Mouse (Mus musculus) forebrain, embryonic 11.5 days (tissue): ENCODE data around the gene Srpx. TPM values are rescaled to one million over a fixed set of nuclear protein-coding genes. Genes with fewer than 3 reads are reported as not detected.

ENCODE experiments used
- ATAC-seq: fragments of 200-750 bp; cut with Nextera tagmentation; replicated peaks from 2 replicates; pipeline ENCODE4 v1.8.0; 2017; ENCODE audit warnings: moderate TSS enrichment; ENCODE audit not compliant: low FRiP score
- DNase-seq: peaks from one replicate; pipeline ENCODE4 v3.0.0-alpha.2; 2017; ENCODE audit warnings: low spot score
- H3K27ac ChIP-seq: fragments of 300-500 bp; sonication (generic); 2 replicates; pipeline ENCODE4 v1.5.1; 2014; ENCODE audit warnings: low read depth, low read length
- H3K27me3 ChIP-seq: fragments of 300-500 bp; sonication (generic); 2 replicates; pipeline ENCODE4 v1.6.1; 2014; ENCODE audit warnings: mild to moderate bottlenecking, low read length, mixed read lengths; ENCODE audit not compliant: control insufficient read depth, insufficient read depth
- H3K36me3 ChIP-seq: fragments of 300-500 bp; sonication (generic); 2 replicates; pipeline ENCODE4 v1.6.1; 2014; ENCODE audit warnings: mild to moderate bottlenecking, low read length, moderate library complexity, mixed read lengths; ENCODE audit not compliant: control insufficient read depth, insufficient read depth
- H3K4me1 ChIP-seq: fragments of 300-500 bp; sonication (generic); replicated peaks from 2 replicates; pipeline ENCODE4 v1.6.1; 2014; ENCODE audit warnings: low read length, mixed read lengths; ENCODE audit not compliant: control insufficient read depth, insufficient read depth
- H3K4me2 ChIP-seq: fragments of 300-500 bp; sonication (generic); 2 replicates; pipeline ENCODE4 v1.6.1; 2014; ENCODE audit warnings: low read depth, mild to moderate bottlenecking, low read length, moderate library complexity, mixed read lengths; ENCODE audit not compliant: severe bottlenecking
- H3K4me3 ChIP-seq: fragments of 300-500 bp; sonication (generic); 2 replicates; pipeline ENCODE4 v1.5.1; 2014; ENCODE audit warnings: low read depth, low read length
- H3K9ac ChIP-seq: fragments of 300-500 bp; sonication (generic); 2 replicates; pipeline ENCODE4 v1.6.1; 2014; ENCODE audit warnings: low read length
- H3K9me3 ChIP-seq: fragments of 300-500 bp; sonication (generic); 2 replicates; pipeline ENCODE4 v1.6.1; 2016; ENCODE audit warnings: low read length, mixed read lengths; ENCODE audit not compliant: control insufficient read depth
- WGBS: fragments of 180-500 bp; shearing (Covaris S2); extraction: QIAGEN DNeasy Blood & Tissue Kit; methylation state at CpG from one replicate; pipeline ENCODE4 v1.1.7; 2014; 5-methylcytosine and 5-hydroxymethylcytosine counted together
- polyA plus RNA-seq: library from polyadenylated mRNA; unstranded; fragments of >200 nt; fragmentation: Nextera tagmentation; extraction: Ambion mirVana; gene quantifications from 2 replicates; pipeline ENCODE4 v1.2.1, GENCODE M21; 2014

Gene Srpx
- polyA plus RNA-seq, 1 experiment from 2014 or later, result 5.9 TPM

DNA sequence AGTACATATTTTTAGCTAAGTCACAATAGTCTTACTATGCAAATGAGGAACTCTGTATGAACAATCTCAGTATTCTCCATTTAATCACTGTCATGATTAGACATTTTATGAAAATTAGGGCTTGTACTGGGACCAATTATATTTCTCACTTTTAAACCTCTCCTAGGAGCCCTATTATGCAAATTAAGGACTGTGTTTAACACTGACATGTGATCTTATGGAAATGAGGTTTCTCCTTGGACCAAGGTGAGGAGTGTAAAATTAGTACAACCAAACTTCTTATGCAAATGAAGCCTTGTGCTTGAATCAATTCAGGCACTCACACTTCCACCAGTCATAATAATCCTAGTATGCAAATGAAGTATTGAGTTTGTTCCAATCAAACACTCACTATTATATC lies 107.3 kb downstream of the Srpx start:
- Histone ChIP-seq H3K36me3 (no peaks in the 10 kb centered on the region), H3K4me3 (no peak overlapping the region), H3K9me3 (no peaks in the 10 kb centered on the region), H3K9ac (no peak overlapping the region), H3K4me1 (no peaks in the 10 kb centered on the region), H3K4me2 (no peak overlapping the region), H3K27me3 (no peaks in the 10 kb centered on the region), H3K27ac (no peak overlapping the region)
- DNase-seq (no peak), ATAC-seq (peak; percentile 39; the same call in 1 of the 2 replicates)

DNA sequence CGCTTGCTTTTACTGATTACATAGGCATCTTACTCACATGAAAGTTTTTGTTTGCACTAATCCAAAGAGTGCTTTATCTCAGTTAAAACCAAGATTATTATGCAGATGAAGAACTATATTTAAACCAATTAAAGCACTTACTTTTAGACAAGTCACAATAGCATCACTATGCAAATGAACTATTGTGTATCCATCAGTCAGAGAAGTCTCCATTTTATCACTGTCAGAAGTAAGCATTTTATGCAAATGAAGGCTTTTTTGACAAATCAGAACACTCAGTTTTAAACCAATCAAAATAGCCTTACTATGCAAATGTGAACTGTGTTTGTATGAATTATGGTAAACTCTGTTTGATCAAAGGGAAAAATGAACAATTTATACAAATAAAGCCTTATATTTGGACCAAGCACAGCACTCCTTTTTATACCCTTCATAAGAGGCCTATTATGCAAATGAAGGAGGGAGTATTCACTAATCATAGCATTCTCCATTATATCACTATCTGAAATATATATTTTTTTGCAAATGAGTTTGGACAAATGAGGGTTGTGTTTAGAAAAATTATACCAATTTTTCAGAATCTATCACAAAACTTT lies 109.7 kb downstream of the Srpx start:
- no peak overlapping the region for H3K27ac ChIP-seq
- no peaks in the 10 kb centered on the region for H3K27me3 ChIP-seq
- H3K9ac ChIP-seq, result no peak overlapping the region
- ATAC-seq, result no peak
- no peak overlapping the region for H3K4me3 ChIP-seq
- H3K36me3 ChIP-seq, result no peaks in the 10 kb centered on the region
- H3K4me2 ChIP-seq, result no peak overlapping the region
- H3K9me3 ChIP-seq, result no peaks in the 10 kb centered on the region
- WGBS, result 94% methylated on average over 1 of the region's 1 CpGs
- no peaks in the 10 kb centered on the region for H3K4me1 ChIP-seq
- DNase-seq, result no peak

DNA sequence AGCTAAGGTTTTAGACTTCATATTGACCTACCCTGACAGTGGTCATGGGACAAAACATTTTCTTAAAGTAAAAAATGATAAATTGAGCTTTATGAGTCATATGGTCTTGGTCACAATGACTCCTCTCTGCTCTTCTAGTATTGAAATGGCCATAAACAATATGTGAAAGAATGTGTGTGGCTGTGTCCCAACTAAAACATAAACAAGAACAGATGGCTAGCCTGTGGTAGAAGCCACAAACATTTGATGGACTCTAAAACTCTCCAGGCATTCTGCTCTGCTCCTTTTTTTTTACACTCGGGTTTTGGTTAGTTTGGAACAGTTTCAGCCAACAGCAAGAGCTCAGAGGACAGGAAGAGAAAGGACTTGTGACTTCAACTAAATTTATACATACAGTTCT lies 111.6 kb downstream of the Srpx start:
- no peaks in the 10 kb centered on the region for H3K9me3 ChIP-seq
- no peak overlapping the region for H3K4me3 ChIP-seq
- ATAC-seq, result no peak
- no peaks in the 10 kb centered on the region for H3K36me3 ChIP-seq
- H3K27me3 ChIP-seq, result no peaks in the 10 kb centered on the region
- no peaks in the 10 kb centered on the region for H3K4me1 ChIP-seq
- no peak overlapping the region for H3K9ac ChIP-seq
- H3K27ac ChIP-seq, result no peak overlapping the region
- H3K4me2 ChIP-seq, result no peak overlapping the region
- no peak for DNase-seq
- 62% methylated on average over 1 of the region's 1 CpGs for WGBS

DNA sequence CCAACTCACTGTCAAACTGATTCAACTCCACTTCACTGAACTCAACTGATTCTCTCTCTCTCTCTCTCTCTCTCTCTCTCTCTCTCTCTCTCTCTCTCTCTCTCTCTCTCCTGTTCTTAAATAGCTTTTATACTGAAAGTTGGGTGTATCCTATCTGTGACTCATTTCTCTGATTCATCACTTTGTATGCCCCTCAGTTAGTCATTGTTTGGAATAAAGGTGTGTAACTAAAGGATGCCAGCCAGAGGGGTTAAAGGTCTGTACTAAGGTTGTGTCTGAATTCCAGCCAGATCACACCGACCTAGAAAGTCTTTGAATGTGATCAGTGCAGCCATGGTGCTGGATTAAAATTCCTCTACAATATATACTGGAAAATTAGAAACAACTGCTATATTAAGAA lies 116.8 kb downstream of the Srpx start:
- H3K4me1 ChIP-seq, result no peaks in the 10 kb centered on the region
- ATAC-seq (no peak), DNase-seq (no peak)
- no peaks in the 10 kb centered on the region for H3K27me3 ChIP-seq
- H3K36me3 ChIP-seq, result no peaks in the 10 kb centered on the region
- WGBS, result 71% methylated on average over 1 of the region's 1 CpGs
- no peak overlapping the region for H3K9ac ChIP-seq
- no peak overlapping the region for H3K27ac ChIP-seq
- H3K4me3 ChIP-seq, result no peak overlapping the region
- H3K4me2 ChIP-seq, result no peak overlapping the region
- H3K9me3 ChIP-seq, result no peaks in the 10 kb centered on the region

Other genes with a start within 250 kb of the Srpx start
- 1.5 and 1.7 TPM in 2 replicates for gene Sytl5, start 232.1 kb downstream of the Srpx start, polyA plus RNA-seq
- gene Rpgr, start 99.2 kb upstream of the Srpx start, polyA plus RNA-seq, result 33.0 and 37.3 TPM in 2 replicates
- gene Otc, start 134.6 kb upstream of the Srpx start, polyA plus RNA-seq, result not detected in 2 replicates